Mouse (Mus musculus): Measurements from ENCODE around the gene Rrp7a. TPM values are rescaled to one million over a fixed set of nuclear protein-coding genes. Genes with fewer than 3 reads are reported as not detected.

Rrp7a gene
- polyA plus RNA-seq, 1 experiment from 2014 or later: 34.9 TPM

DNA sequence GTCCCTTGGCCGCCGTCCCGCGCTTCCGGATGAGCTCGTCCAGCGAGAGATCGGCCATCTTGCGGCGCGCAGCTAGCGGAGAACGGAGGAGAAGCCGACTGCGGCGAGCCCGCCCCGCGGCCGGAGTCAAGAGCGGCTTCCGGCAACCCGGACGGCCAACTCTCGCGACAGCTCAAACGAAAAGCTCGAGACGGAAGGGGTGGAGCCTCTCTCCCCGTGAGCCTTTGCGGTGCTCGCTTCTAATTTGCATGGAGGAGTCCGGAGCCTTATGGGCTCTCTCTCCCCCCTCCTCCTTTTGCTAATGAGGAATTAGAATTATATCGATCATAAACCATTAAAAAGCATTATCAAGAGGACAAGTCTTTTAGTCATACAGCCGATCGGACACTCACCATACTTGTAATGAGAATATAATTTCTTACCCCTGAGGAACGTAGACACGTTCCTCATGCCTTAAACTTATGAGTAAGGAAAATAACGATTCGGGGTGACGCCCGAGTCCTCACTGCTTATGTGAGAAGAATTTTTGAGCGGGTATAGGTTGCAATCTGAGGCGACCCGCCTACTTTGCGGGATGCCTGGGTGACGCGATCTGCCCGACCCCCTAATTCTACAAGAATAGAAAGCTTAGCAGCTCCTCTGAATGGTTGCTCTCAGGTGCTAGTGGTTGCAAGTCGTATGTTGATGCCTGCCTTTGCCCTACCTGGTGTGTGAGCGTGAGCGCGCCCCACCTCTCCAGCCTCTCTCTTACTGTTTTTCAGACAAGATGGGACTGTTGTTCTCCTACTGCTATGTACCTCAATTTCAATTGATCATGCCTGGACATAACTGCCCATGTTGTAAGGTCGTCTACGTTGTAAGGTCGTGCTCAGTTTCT is 26.8 kb upstream of the Rrp7a start, which contains the start of gene Poldip3:
Poldip3 (minus strand) TSS at position 189 of the 877 bp plus-strand sequence.
- peaks cover 5% of the 10 kb centered on the region for H3K4me1 ChIP-seq (ENCODE audit: control insufficient read depth, insufficient read depth, low read length)
- H3K4me3 ChIP-seq (ENCODE audit: low read depth, low read length): peak within 1 kb of the TSS; percentile 96
- no peaks in the 10 kb centered on the region for H3K27me3 ChIP-seq (ENCODE audit: control insufficient read depth, insufficient read depth, low read length)
- peak within 1 kb of the TSS; percentile 97 for H3K27ac ChIP-seq (ENCODE audit: low read depth, low read length)
- peak within 1 kb of the TSS; percentile 97 for H3K9ac ChIP-seq (ENCODE audit: low read depth, low read length)
- peak; percentile 92 for ATAC-seq (replicated peaks; ENCODE audit: insufficient number of reproducible peaks, low FRiP score, low TSS enrichment)
- H3K9me3 ChIP-seq (replicated peaks; ENCODE audit: control insufficient read depth, low read length): no peaks in the 10 kb centered on the region
- H3K36me3 ChIP-seq (ENCODE audit: control insufficient read depth, insufficient read depth, low read length): peaks cover 18% of the 10 kb centered on the region
- under 1% methylated on average over 56 of the region's 56 CpGs for WGBS (ENCODE audit: insufficient replicate concordance)
- peak within 1 kb of the TSS; percentile 94 for H3K4me2 ChIP-seq

DNA sequence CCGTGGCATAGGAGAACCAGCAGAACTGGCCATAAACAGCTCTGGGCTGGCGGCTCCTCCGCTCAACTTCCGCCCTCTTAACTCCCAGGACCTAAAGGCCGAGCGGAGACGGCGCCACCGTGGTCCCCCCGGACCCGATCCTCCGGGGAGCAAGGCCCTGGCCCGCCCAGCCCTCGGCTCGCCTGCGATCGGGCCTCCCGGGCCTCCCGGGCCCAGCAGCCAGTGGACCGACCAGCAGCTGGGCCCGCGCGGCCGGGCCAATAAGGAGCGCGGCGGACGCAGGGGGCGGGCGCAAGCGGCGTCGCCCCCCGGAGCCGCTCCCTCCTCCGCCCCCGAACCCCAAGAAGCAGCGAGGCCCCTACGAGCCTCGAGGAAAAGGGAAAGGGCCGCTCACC is 26.2 kb upstream of the Rrp7a start:
- peak overlapping the region; percentile 97 for H3K9ac ChIP-seq (ENCODE audit: low read depth, low read length)
- no peaks in the 10 kb centered on the region for H3K27me3 ChIP-seq (ENCODE audit: control insufficient read depth, insufficient read depth, low read length)
- peak; percentile 81 for ATAC-seq (replicated peaks; ENCODE audit: insufficient number of reproducible peaks, low FRiP score, low TSS enrichment)
- no peaks in the 10 kb centered on the region for H3K9me3 ChIP-seq (replicated peaks; ENCODE audit: control insufficient read depth, low read length)
- WGBS (ENCODE audit: insufficient replicate concordance): 1% methylated on average over 41 of the region's 41 CpGs
- H3K27ac ChIP-seq (ENCODE audit: low read depth, low read length): peak overlapping the region; percentile 97
- H3K4me3 ChIP-seq (ENCODE audit: low read depth, low read length): peak overlapping the region; percentile 96
- peaks cover 15% of the 10 kb centered on the region for H3K36me3 ChIP-seq (ENCODE audit: control insufficient read depth, insufficient read depth, low read length)
- H3K4me2 ChIP-seq: peak overlapping the region; percentile 94
- peaks cover 5% of the 10 kb centered on the region for H3K4me1 ChIP-seq (ENCODE audit: control insufficient read depth, insufficient read depth, low read length)

DNA sequence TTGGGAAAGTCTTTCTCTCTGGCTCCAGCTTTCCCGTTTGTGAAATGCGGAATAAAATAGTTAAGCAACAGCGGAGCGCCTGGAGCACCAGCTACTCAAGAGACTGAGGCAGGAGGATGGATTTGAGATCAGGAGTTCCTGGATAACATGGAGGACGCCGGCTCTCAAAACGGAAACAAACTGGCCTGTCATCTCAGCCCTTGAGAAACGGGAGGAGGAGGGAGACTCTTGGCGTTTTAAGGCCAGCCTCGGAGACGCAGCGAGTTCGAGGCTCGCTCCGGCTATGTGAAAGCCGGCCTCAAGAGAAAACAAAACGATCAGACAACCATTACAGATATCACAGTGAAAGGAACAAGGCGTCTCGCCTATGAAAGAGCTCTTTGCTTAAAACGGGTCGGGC is 25.8 kb upstream of the Rrp7a start:
- Histone ChIP-seq H3K4me1 (ENCODE audit: control insufficient read depth, insufficient read depth, low read length) (peaks cover 7% of the 10 kb centered on the region), H3K9ac (ENCODE audit: low read depth, low read length) (peak overlapping the region; percentile 97), H3K27ac (ENCODE audit: low read depth, low read length) (peak overlapping the region; percentile 97), H3K27me3 (ENCODE audit: control insufficient read depth, insufficient read depth, low read length) (no peaks in the 10 kb centered on the region), H3K4me2 (peak overlapping the region; percentile 94), H3K4me3 (ENCODE audit: low read depth, low read length) (peak overlapping the region; percentile 96), H3K9me3 (replicated peaks; ENCODE audit: control insufficient read depth, low read length) (no peaks in the 10 kb centered on the region), H3K36me3 (ENCODE audit: control insufficient read depth, insufficient read depth, low read length) (peaks cover 15% of the 10 kb centered on the region)
- ATAC-seq (replicated peaks; ENCODE audit: insufficient number of reproducible peaks, low FRiP score, low TSS enrichment): no peak
- WGBS (ENCODE audit: insufficient replicate concordance): 3% methylated on average over 21 of the region's 21 CpGs

DNA sequence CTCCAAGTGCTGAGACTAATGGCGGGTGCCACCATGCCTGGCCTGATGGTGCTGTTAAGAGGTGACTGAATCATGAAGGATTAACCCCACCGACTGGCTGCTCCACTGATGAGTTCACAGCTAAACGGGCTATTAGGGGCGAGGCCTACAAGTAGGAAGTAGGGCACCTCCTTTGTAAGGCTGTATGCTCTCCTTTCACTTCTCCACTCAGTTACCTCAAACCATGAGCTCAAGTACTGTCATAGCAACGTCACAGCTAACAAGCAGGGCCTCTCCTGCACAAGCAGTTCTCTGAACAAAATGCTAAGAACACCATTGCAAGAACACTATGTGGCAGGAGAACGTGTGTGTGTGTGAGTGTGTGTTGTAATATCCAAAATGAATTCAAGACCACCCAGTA is 22.9 kb upstream of the Rrp7a start:
- Histone ChIP-seq H3K4me1 (ENCODE audit: control insufficient read depth, insufficient read depth, low read length) (peaks cover 17% of the 10 kb centered on the region), H3K27me3 (ENCODE audit: control insufficient read depth, insufficient read depth, low read length) (no peaks in the 10 kb centered on the region), H3K4me3 (ENCODE audit: low read depth, low read length) (no peak overlapping the region), H3K27ac (ENCODE audit: low read depth, low read length) (no peak overlapping the region), H3K36me3 (ENCODE audit: control insufficient read depth, insufficient read depth, low read length) (peaks cover 15% of the 10 kb centered on the region), H3K9me3 (replicated peaks; ENCODE audit: control insufficient read depth, low read length) (no peaks in the 10 kb centered on the region), H3K9ac (ENCODE audit: low read depth, low read length) (no peak overlapping the region), H3K4me2 (no peak overlapping the region)
- ATAC-seq (replicated peaks; ENCODE audit: insufficient number of reproducible peaks, low FRiP score, low TSS enrichment): no peak
- WGBS (ENCODE audit: insufficient replicate concordance): 90% methylated on average over 6 of the region's 6 CpGs

DNA sequence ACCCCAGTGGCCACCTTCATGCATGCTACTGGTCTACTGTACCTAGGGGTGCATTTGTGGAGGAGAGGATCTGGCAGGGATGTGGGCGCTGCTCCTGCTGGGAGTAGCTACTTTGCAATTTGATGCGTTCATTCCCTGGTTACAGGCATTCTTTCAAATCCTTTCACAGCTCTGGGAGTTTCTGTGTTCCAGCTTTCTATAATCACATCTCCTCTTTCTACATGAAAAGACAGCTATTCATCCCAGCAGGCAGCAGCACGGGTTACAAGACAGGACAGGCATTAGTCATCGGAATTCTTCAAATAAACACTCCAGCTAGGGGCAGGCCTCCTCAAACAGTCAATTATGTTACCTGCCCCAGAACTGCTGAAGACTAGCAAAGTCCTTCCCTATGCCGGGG is 20.3 kb upstream of the Rrp7a start:
- no peak overlapping the region for H3K4me3 ChIP-seq (ENCODE audit: low read depth, low read length)
- no peak overlapping the region for H3K27ac ChIP-seq (ENCODE audit: low read depth, low read length)
- peaks cover 15% of the 10 kb centered on the region for H3K36me3 ChIP-seq (ENCODE audit: control insufficient read depth, insufficient read depth, low read length)
- H3K9me3 ChIP-seq (replicated peaks; ENCODE audit: control insufficient read depth, low read length): no peaks in the 10 kb centered on the region
- no peak for ATAC-seq (replicated peaks; ENCODE audit: insufficient number of reproducible peaks, low FRiP score, low TSS enrichment)
- no peaks in the 10 kb centered on the region for H3K27me3 ChIP-seq (ENCODE audit: control insufficient read depth, insufficient read depth, low read length)
- 65% methylated on average over 5 of the region's 5 CpGs for WGBS (ENCODE audit: insufficient replicate concordance)
- H3K4me2 ChIP-seq: no peak overlapping the region
- H3K4me1 ChIP-seq (ENCODE audit: control insufficient read depth, insufficient read depth, low read length): peaks cover 13% of the 10 kb centered on the region
- no peak overlapping the region for H3K9ac ChIP-seq (ENCODE audit: low read depth, low read length)

DNA sequence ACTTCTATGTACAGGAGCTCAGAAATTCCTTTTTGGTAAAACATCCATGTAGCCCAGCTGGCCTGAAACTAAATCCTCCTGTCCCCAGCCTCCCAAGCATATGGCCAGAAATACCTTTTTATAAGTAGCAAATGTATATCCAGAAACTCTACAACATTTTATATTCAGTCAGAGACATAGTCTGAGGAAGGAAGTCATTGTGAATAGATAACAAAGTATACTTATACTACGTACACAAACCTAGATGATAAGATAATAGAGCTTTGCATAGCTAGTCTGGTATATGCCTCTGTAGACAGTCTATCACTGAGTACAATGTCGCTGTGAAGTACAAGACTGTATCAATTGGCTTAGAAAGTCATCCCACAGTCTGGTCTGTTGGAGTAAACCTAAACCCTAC is 13.1 kb upstream of the Rrp7a start:
- no peak overlapping the region for H3K27ac ChIP-seq (ENCODE audit: low read depth, low read length)
- WGBS (ENCODE audit: insufficient replicate concordance): 72% methylated on average over 2 of the region's 2 CpGs
- H3K9ac ChIP-seq (ENCODE audit: low read depth, low read length): no peak overlapping the region
- H3K27me3 ChIP-seq (ENCODE audit: control insufficient read depth, insufficient read depth, low read length): no peaks in the 10 kb centered on the region
- no peaks in the 10 kb centered on the region for H3K4me1 ChIP-seq (ENCODE audit: control insufficient read depth, insufficient read depth, low read length)
- no peak overlapping the region for H3K4me3 ChIP-seq (ENCODE audit: low read depth, low read length)
- peaks cover 34% of the 10 kb centered on the region for H3K36me3 ChIP-seq (ENCODE audit: control insufficient read depth, insufficient read depth, low read length)
- H3K4me2 ChIP-seq: no peak overlapping the region
- ATAC-seq (replicated peaks; ENCODE audit: insufficient number of reproducible peaks, low FRiP score, low TSS enrichment): no peak
- H3K9me3 ChIP-seq (replicated peaks; ENCODE audit: control insufficient read depth, low read length): no peaks in the 10 kb centered on the region

DNA sequence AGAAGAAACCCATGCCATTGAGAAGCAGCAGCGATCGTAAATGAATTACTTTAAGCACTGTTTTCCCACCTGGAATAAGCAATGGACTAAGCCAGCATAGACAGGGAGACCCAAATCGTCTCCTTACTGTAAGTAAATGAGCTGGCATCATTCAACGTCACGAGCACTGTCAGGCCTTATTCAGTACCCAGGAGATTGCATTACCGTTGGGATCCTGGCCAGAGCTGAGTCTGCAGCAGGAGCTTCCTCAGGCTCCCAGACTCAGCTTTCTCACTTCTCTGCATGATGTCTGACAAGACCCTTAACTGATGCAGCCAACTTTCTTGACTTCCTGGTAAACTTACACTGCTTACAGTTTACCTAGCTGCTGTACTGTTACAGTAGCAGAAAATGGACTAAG is 12.1 kb upstream of the Rrp7a start:
- H3K4me3 ChIP-seq (ENCODE audit: low read depth, low read length): no peak overlapping the region
- H3K27ac ChIP-seq (ENCODE audit: low read depth, low read length): no peak overlapping the region
- H3K9me3 ChIP-seq (replicated peaks; ENCODE audit: control insufficient read depth, low read length): no peaks in the 10 kb centered on the region
- WGBS (ENCODE audit: insufficient replicate concordance): 90% methylated on average over 6 of the region's 6 CpGs
- H3K9ac ChIP-seq (ENCODE audit: low read depth, low read length): no peak overlapping the region
- ATAC-seq (replicated peaks; ENCODE audit: insufficient number of reproducible peaks, low FRiP score, low TSS enrichment): no peak
- no peaks in the 10 kb centered on the region for H3K4me1 ChIP-seq (ENCODE audit: control insufficient read depth, insufficient read depth, low read length)
- peaks cover 38% of the 10 kb centered on the region for H3K36me3 ChIP-seq (ENCODE audit: control insufficient read depth, insufficient read depth, low read length)
- H3K4me2 ChIP-seq: no peak overlapping the region
- H3K27me3 ChIP-seq (ENCODE audit: control insufficient read depth, insufficient read depth, low read length): no peaks in the 10 kb centered on the region

DNA sequence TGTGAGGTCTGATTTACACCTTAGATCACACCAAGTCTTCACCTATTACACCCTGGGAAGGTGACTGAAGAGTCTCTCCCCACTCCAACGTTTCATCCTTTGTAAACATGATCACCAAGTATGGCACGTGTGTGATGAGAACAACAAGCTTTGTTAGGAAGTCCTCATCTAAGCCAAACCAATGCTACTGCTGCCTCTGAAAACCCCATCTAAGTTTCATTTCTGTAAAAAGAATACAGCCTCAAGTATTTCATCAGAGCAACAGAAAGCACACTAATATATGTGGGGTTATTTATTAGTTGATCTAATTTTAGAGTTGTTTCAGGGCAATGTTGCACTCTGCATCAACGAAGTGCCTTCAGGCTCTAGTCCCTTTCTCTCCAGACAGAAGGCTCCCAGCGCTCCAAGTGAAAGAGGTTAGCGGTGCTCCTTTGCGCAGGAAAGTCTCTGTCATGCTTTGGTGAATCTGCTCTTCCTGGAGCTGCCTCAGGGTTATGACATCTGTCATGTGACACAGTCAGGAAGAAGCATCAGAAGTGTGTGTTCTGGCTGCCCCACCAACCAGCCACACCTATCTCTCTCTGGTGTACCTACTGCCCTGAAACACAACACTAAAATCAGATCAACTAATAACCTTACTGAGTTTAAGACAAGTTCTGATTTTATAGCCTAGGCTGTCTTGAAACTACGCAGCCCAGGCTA is 7.1 kb upstream of the Rrp7a start:
- ATAC-seq (replicated peaks; ENCODE audit: insufficient number of reproducible peaks, low FRiP score, low TSS enrichment): no peak
- Histone ChIP-seq H3K4me2 (no peak overlapping the region), H3K9ac (ENCODE audit: low read depth, low read length) (no peak overlapping the region), H3K27me3 (ENCODE audit: control insufficient read depth, insufficient read depth, low read length) (no peaks in the 10 kb centered on the region), H3K4me3 (ENCODE audit: low read depth, low read length) (no peak overlapping the region), H3K36me3 (ENCODE audit: control insufficient read depth, insufficient read depth, low read length) (peaks cover 50% of the 10 kb centered on the region), H3K4me1 (ENCODE audit: control insufficient read depth, insufficient read depth, low read length) (no peaks in the 10 kb centered on the region), H3K9me3 (replicated peaks; ENCODE audit: control insufficient read depth, low read length) (no peaks in the 10 kb centered on the region), H3K27ac (ENCODE audit: low read depth, low read length) (no peak overlapping the region)
- WGBS (ENCODE audit: insufficient replicate concordance): 89% methylated on average over 7 of the region's 7 CpGs
